Mouse (Mus musculus): ENCODE data around the gene Abi1. TPM values are rescaled to one million over a fixed set of nuclear protein-coding genes. Genes with fewer than 3 reads are reported as not detected.
"Not testable (repeated sequence)": the region's sequence is repeated elsewhere in the genome, so short reads cannot be mapped to it uniquely, and the experiment has no call there.

Abi1 gene
- polyA plus RNA-seq, 1 experiment from 2014 or later, result 51.8 TPM

GRCm38 (mm10) chr2:22933556-22933955 is 106.5 kb downstream of the Abi1 start:
- Histone ChIP-seq H3K4me2 (no peak overlapping the region), H3K27ac (no peak overlapping the region), H3K4me1 (replicated peaks) (no peaks in the 10 kb centered on the region), H3K4me3 (no peak overlapping the region), H3K36me3 (peaks cover 39% of the 10 kb centered on the region), H3K9ac (no peak overlapping the region), H3K9me3 (no peaks in the 10 kb centered on the region), H3K27me3 (no peaks in the 10 kb centered on the region)
- 75% methylated on average over 1 of the region's 1 CpGs for WGBS
- ATAC-seq (ENCODE audit: low FRiP score), result no peak

DNA sequence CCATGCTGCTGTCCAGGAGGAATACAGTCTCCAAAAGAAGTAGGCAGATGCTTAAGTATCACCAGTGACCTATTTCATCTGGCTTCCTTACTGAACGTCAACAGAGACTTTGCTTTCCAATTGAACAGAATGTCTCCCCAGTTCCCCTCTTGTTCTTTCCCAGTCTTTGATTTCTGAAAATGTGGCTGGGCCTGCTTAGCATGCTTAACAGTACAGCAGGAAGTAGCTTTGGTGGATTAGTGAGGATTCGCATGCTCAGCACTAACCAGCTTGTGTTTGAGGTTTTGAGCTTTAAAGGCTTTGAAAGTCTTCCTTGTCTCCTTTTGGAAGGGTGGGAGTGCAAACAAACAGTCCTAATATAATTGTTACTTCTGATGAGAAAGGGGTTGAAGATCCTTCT is 111.8 kb downstream of the Abi1 start:
- Histone ChIP-seq H3K36me3 (peaks cover 38% of the 10 kb centered on the region), H3K4me1 (replicated peaks) (no peaks in the 10 kb centered on the region), H3K9ac (no peak overlapping the region), H3K27ac (no peak overlapping the region), H3K4me2 (no peak overlapping the region), H3K9me3 (no peaks in the 10 kb centered on the region), H3K4me3 (no peak overlapping the region), H3K27me3 (no peaks in the 10 kb centered on the region)
- WGBS, result 92% methylated on average over 2 of the region's 2 CpGs
- ATAC-seq (ENCODE audit: low FRiP score), result no peak

DNA sequence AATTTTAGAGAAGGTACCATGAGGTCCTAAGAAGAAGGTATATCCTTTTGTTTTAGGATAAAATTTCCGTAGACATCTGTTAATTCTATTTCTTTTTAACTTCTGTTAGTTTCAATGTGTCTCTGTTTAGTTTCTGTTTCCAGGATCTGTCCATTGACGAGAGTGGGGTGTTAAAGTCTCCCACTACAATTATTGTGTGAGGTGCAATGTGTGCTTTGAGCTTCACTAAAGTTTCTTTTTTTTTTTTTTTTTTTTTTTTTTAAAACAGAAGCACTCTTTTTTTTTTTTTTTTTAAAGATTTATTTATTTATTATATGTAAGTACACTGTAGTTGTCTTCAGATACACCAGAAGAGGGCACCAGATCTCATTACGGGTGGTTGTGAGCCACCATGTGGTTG is 114.1 kb downstream of the Abi1 start:
- not testable (repeated sequence) for ATAC-seq (ENCODE audit: low FRiP score); H3K4me1 ChIP-seq (replicated peaks); H3K27ac ChIP-seq; H3K4me3 ChIP-seq; H3K9me3 ChIP-seq; H3K4me2 ChIP-seq; H3K9ac ChIP-seq; H3K27me3 ChIP-seq
- 97% methylated on average over 3 of the region's 3 CpGs for WGBS
- peaks cover 32% of the 10 kb centered on the region for H3K36me3 ChIP-seq

- 97% methylated on average over 2 of the region's 2 CpGs for WGBS
- no peak overlapping the region for H3K9ac ChIP-seq
Observed at GRCm38 (mm10) chr2:22918651-22919050, 121.4 kb downstream of the Abi1 start.

GRCm38 (mm10) chr2:22914421-22914820 is 125.6 kb downstream of the Abi1 start:
- Histone ChIP-seq H3K9me3 (no peaks in the 10 kb centered on the region), H3K4me2 (no peak overlapping the region), H3K4me1 (replicated peaks) (no peaks in the 10 kb centered on the region), H3K4me3 (no peak overlapping the region), H3K9ac (no peak overlapping the region), H3K27ac (no peak overlapping the region), H3K36me3 (peaks cover 64% of the 10 kb centered on the region), H3K27me3 (no peaks in the 10 kb centered on the region)
- 87% methylated on average over 3 of the region's 3 CpGs for WGBS
- no peak for ATAC-seq (ENCODE audit: low FRiP score)

More at GRCm38 (mm10) chr2:22918651-22919050, 121.4 kb downstream of the Abi1 start:
- Histone ChIP-seq H3K27ac (no peak overlapping the region), H3K4me3 (no peak overlapping the region), H3K4me1 (replicated peaks) (no peaks in the 10 kb centered on the region), H3K27me3 (no peaks in the 10 kb centered on the region), H3K4me2 (no peak overlapping the region), H3K36me3 (peaks cover 55% of the 10 kb centered on the region), H3K9me3 (no peaks in the 10 kb centered on the region)
- no peak for ATAC-seq (ENCODE audit: low FRiP score)

- Histone ChIP-seq H3K9me3 (no peaks in the 10 kb centered on the region), H3K27me3 (no peaks in the 10 kb centered on the region), H3K4me3 (no peak overlapping the region), H3K9ac (no peak overlapping the region), H3K27ac (no peak overlapping the region), H3K4me2 (no peak overlapping the region), H3K36me3 (peaks cover 56% of the 10 kb centered on the region), H3K4me1 (replicated peaks) (no peaks in the 10 kb centered on the region)
- ATAC-seq (ENCODE audit: low FRiP score), result no peak
- WGBS, result 93% methylated on average over 3 of the region's 3 CpGs
Observed at GRCm38 (mm10) chr2:22903947-22904346, 136.1 kb downstream of the Abi1 start.

GRCm38 (mm10) chr2:22895282-22896273 is 144.5 kb downstream of the Abi1 start, which contains the start of gene Pdss1:
Pdss1 (plus strand) TSS chr2:22895522.
- WGBS, result under 1% methylated on average over 81 of the region's 81 CpGs
- peaks cover 3% of the 10 kb centered on the region for H3K36me3 ChIP-seq
- peak; percentile 99 for ATAC-seq (ENCODE audit: low FRiP score)
- peak within 1 kb of the TSS; percentile 90 for H3K27ac ChIP-seq
- H3K9me3 ChIP-seq, result no peaks in the 10 kb centered on the region
- peak within 1 kb of the TSS; percentile 92 for H3K4me3 ChIP-seq
- peak within 1 kb of the TSS; percentile 85 for H3K9ac ChIP-seq
- peaks cover 20% of the 10 kb centered on the region; the same call in 1 of the 2 replicates for H3K4me1 ChIP-seq (replicated peaks)
- peak within 1 kb of the TSS; percentile 77 for H3K4me2 ChIP-seq
- no peaks in the 10 kb centered on the region for H3K27me3 ChIP-seq

DNA sequence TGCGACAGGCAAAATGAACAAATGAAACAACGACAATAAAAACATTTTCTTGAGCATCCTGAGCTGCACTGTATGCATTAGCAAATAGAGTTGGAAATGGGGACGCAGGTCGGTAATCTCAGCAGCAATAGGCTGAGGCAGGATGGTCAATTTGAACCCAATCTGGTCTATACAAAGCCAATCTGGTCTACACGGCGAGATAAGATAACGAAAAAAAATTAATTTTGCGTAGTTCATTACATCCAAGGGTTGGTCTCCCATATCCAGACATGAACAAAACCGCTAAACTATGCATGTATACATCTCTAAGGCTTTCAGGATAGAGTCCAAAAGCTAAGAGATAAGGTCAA is 145.1 kb downstream of the Abi1 start:
- Histone ChIP-seq H3K4me2 (peak overlapping the region; percentile 77), H3K9me3 (no peaks in the 10 kb centered on the region), H3K4me3 (peak overlapping the region; percentile 92), H3K36me3 (peaks cover 3% of the 10 kb centered on the region), H3K4me1 (replicated peaks) (peaks cover 20% of the 10 kb centered on the region; the same call in 1 of the 2 replicates), H3K27ac (peak overlapping the region; percentile 90), H3K27me3 (no peaks in the 10 kb centered on the region), H3K9ac (peak overlapping the region; percentile 85)
- ATAC-seq (ENCODE audit: low FRiP score), result peak; percentile 62
- 22% methylated on average over 9 of the region's 9 CpGs for WGBS

Other genes with a start within 250 kb of the Abi1 start
- 24.6 and 25.8 TPM in 2 replicates for gene Pdss1, start 144.7 kb downstream of the Abi1 start, polyA plus RNA-seq (2015; fragmentation: Nextera tagmentation; extraction: Ambion mirVana)
- gene Acbd5, start 27.9 kb upstream of the Abi1 start, polyA plus RNA-seq (2015; fragmentation: Nextera tagmentation; extraction: Ambion mirVana), result 76.8 and 84.6 TPM in 2 replicates
- 3.5 and 4.0 TPM in 2 replicates for gene Mastl, start 115.8 kb upstream of the Abi1 start, polyA plus RNA-seq (2015; fragmentation: Nextera tagmentation; extraction: Ambion mirVana)
- 71.6 and 72.6 TPM in 2 replicates for gene Yme1l1, start 116.1 kb upstream of the Abi1 start, polyA plus RNA-seq (2015; fragmentation: Nextera tagmentation; extraction: Ambion mirVana)
- gene 4931423N10Rik, start 167.2 kb upstream of the Abi1 start, polyA plus RNA-seq (2015; fragmentation: Nextera tagmentation; extraction: Ambion mirVana), result not detected in 2 replicates